Mouse (Mus musculus): Measurements from ENCODE around the gene Speg. TPM values are rescaled to one million over a fixed set of nuclear protein-coding genes. Genes with fewer than 3 reads are reported as not detected.

Gene Speg
- polyA plus RNA-seq, 1 experiment from 2014 or later = 20.3 TPM

- no peak for ATAC-seq (ENCODE audit: low read depth)
- H3K9me3 ChIP-seq (ENCODE audit: control insufficient read depth, low read length) = no peaks in the 10 kb centered on the region
- peaks cover 19% of the 10 kb centered on the region for H3K36me3 ChIP-seq (ENCODE audit: control insufficient read depth, insufficient read depth, low read length)
- peaks cover 48% of the 10 kb centered on the region for H3K27me3 ChIP-seq (replicated peaks; ENCODE audit: control insufficient read depth, insufficient read depth, low read length)
- H3K9ac ChIP-seq (ENCODE audit: low read depth, low read length) = no peak overlapping the region
- no peak for DNase-seq (ENCODE audit: low spot score)
- H3K4me2 ChIP-seq (ENCODE audit: low read depth, low read length) = peak overlapping the region; percentile 38
- 19% methylated on average over 5 of the region's 9 CpGs for WGBS
- no peak overlapping the region for H3K27ac ChIP-seq (replicated peaks; ENCODE audit: low read depth, low read length)
- H3K4me1 ChIP-seq (ENCODE audit: control insufficient read depth, insufficient read depth, low read length) = peaks cover 51% of the 10 kb centered on the region
- no peak overlapping the region for H3K4me3 ChIP-seq (ENCODE audit: low read depth, low read length)
Observed at GRCm38 (mm10) chr1:75445141-75445701, 70.1 kb downstream of the Speg start.

- H3K27ac ChIP-seq (replicated peaks; ENCODE audit: low read depth, low read length) = no peak overlapping the region
- WGBS = 2% methylated on average over 22 of the region's 22 CpGs
- H3K9ac ChIP-seq (ENCODE audit: low read depth, low read length) = no peak overlapping the region
- DNase-seq (ENCODE audit: low spot score) (peak; percentile 65), ATAC-seq (ENCODE audit: low read depth) (peak; percentile 24)
- no peaks in the 10 kb centered on the region for H3K9me3 ChIP-seq (ENCODE audit: control insufficient read depth, low read length)
- H3K4me2 ChIP-seq (ENCODE audit: low read depth, low read length) = peak overlapping the region; percentile 38
- peaks cover 56% of the 10 kb centered on the region for H3K27me3 ChIP-seq (replicated peaks; ENCODE audit: control insufficient read depth, insufficient read depth, low read length)
- peaks cover 13% of the 10 kb centered on the region for H3K36me3 ChIP-seq (ENCODE audit: control insufficient read depth, insufficient read depth, low read length)
- peaks cover 57% of the 10 kb centered on the region for H3K4me1 ChIP-seq (ENCODE audit: control insufficient read depth, insufficient read depth, low read length)
- no peak overlapping the region for H3K4me3 ChIP-seq (ENCODE audit: low read depth, low read length)
Observed at GRCm38 (mm10) chr1:75445751-75446611, 70.9 kb downstream of the Speg start.

- WGBS = 6% methylated on average over 17 of the region's 20 CpGs
- Histone ChIP-seq H3K4me2 (ENCODE audit: low read depth, low read length) (0 out of 2 replicates have a peak overlapping the region, but pooled peaks have one; percentile 3), H3K27ac (replicated peaks; ENCODE audit: low read depth, low read length) (no peak overlapping the region), H3K27me3 (replicated peaks; ENCODE audit: control insufficient read depth, insufficient read depth, low read length) (peaks cover 63% of the 10 kb centered on the region), H3K9me3 (ENCODE audit: control insufficient read depth, low read length) (no peaks in the 10 kb centered on the region), H3K9ac (ENCODE audit: low read depth, low read length) (no peak overlapping the region), H3K4me3 (ENCODE audit: low read depth, low read length) (no peak overlapping the region), H3K36me3 (ENCODE audit: control insufficient read depth, insufficient read depth, low read length) (peaks cover 11% of the 10 kb centered on the region), H3K4me1 (ENCODE audit: control insufficient read depth, insufficient read depth, low read length) (peaks cover 57% of the 10 kb centered on the region)
- ATAC-seq (ENCODE audit: low read depth) (no peak), DNase-seq (ENCODE audit: low spot score) (no peak)
Observed at GRCm38 (mm10) chr1:75446656-75447055, 71.6 kb downstream of the Speg start.

- peak; percentile 23 for ATAC-seq (ENCODE audit: low read depth)
- peak; percentile 39 for DNase-seq (ENCODE audit: low spot score)
- Histone ChIP-seq H3K27me3 (replicated peaks; ENCODE audit: control insufficient read depth, insufficient read depth, low read length) (peaks cover 71% of the 10 kb centered on the region), H3K9me3 (ENCODE audit: control insufficient read depth, low read length) (no peaks in the 10 kb centered on the region), H3K9ac (ENCODE audit: low read depth, low read length) (0 out of 2 replicates have a peak overlapping the region, but pooled peaks have one; percentile 15), H3K27ac (replicated peaks; ENCODE audit: low read depth, low read length) (no peak overlapping the region), H3K4me1 (ENCODE audit: control insufficient read depth, insufficient read depth, low read length) (peaks cover 57% of the 10 kb centered on the region), H3K4me2 (ENCODE audit: low read depth, low read length) (peak overlapping the region; percentile 39), H3K4me3 (ENCODE audit: low read depth, low read length) (no peak overlapping the region), H3K36me3 (ENCODE audit: control insufficient read depth, insufficient read depth, low read length) (peaks cover 3% of the 10 kb centered on the region; the same call in 1 of the 2 replicates)
- 5% methylated on average over 10 of the region's 10 CpGs for WGBS
Observed at GRCm38 (mm10) chr1:75447265-75448051, 72.4 kb downstream of the Speg start.

- Histone ChIP-seq H3K4me1 (ENCODE audit: control insufficient read depth, insufficient read depth, low read length) (peaks cover 56% of the 10 kb centered on the region), H3K27me3 (replicated peaks; ENCODE audit: control insufficient read depth, insufficient read depth, low read length) (peaks cover 74% of the 10 kb centered on the region), H3K9me3 (ENCODE audit: control insufficient read depth, low read length) (no peaks in the 10 kb centered on the region), H3K9ac (ENCODE audit: low read depth, low read length) (0 out of 2 replicates have a peak overlapping the region, but pooled peaks have one; percentile 15), H3K36me3 (ENCODE audit: control insufficient read depth, insufficient read depth, low read length) (no peaks in the 10 kb centered on the region), H3K4me3 (ENCODE audit: low read depth, low read length) (no peak overlapping the region), H3K27ac (replicated peaks; ENCODE audit: low read depth, low read length) (no peak overlapping the region), H3K4me2 (ENCODE audit: low read depth, low read length) (peak overlapping the region; percentile 39; the same call in 1 of the 2 replicates)
- WGBS = 2% methylated on average over 6 of the region's 7 CpGs
- ATAC-seq (ENCODE audit: low read depth) (no peak; the same call in 1 of the 2 replicates), DNase-seq (ENCODE audit: low spot score) (peak; percentile 52)
Observed at GRCm38 (mm10) chr1:75448052-75448431, 72.9 kb downstream of the Speg start.

GRCm38 (mm10) chr1:75448937-75449336, 73.8 kb downstream of the Speg start:
- H3K4me2 ChIP-seq (ENCODE audit: low read depth, low read length) = peak overlapping the region; percentile 19; the same call in 1 of the 2 replicates

GRCm38 (mm10) chr1:75449377-75450135, 74.5 kb downstream of the Speg start:
- no peak for ATAC-seq (ENCODE audit: low read depth)

More at GRCm38 (mm10) chr1:75448937-75449336, 73.8 kb downstream of the Speg start:
- H3K27ac ChIP-seq (replicated peaks; ENCODE audit: low read depth, low read length) = no peak overlapping the region
- ATAC-seq (ENCODE audit: low read depth) = no peak
- H3K9me3 ChIP-seq (ENCODE audit: control insufficient read depth, low read length) = no peaks in the 10 kb centered on the region
- H3K4me1 ChIP-seq (ENCODE audit: control insufficient read depth, insufficient read depth, low read length) = peaks cover 51% of the 10 kb centered on the region
- no peak overlapping the region for H3K9ac ChIP-seq (ENCODE audit: low read depth, low read length)
- H3K4me3 ChIP-seq (ENCODE audit: low read depth, low read length) = no peak overlapping the region
- DNase-seq (ENCODE audit: low spot score) = peak; percentile 37
- WGBS = 0% methylated on average over 8 of the region's 14 CpGs
- no peaks in the 10 kb centered on the region for H3K36me3 ChIP-seq (ENCODE audit: control insufficient read depth, insufficient read depth, low read length)
- peaks cover 74% of the 10 kb centered on the region for H3K27me3 ChIP-seq (replicated peaks; ENCODE audit: control insufficient read depth, insufficient read depth, low read length)

More at GRCm38 (mm10) chr1:75449377-75450135, 74.5 kb downstream of the Speg start:
- no peak overlapping the region for H3K27ac ChIP-seq (replicated peaks; ENCODE audit: low read depth, low read length)
- no peaks in the 10 kb centered on the region for H3K36me3 ChIP-seq (ENCODE audit: control insufficient read depth, insufficient read depth, low read length)
- 14% methylated on average over 8 of the region's 8 CpGs for WGBS
- DNase-seq (ENCODE audit: low spot score) = no peak
- H3K4me2 ChIP-seq (ENCODE audit: low read depth, low read length) = peak overlapping the region; percentile 61
- peaks cover 50% of the 10 kb centered on the region for H3K4me1 ChIP-seq (ENCODE audit: control insufficient read depth, insufficient read depth, low read length)
- H3K27me3 ChIP-seq (replicated peaks; ENCODE audit: control insufficient read depth, insufficient read depth, low read length) = peaks cover 73% of the 10 kb centered on the region
- H3K9ac ChIP-seq (ENCODE audit: low read depth, low read length) = peak overlapping the region; percentile 38
- peak overlapping the region; percentile 31; the same call in 1 of the 2 replicates for H3K4me3 ChIP-seq (ENCODE audit: low read depth, low read length)
- H3K9me3 ChIP-seq (ENCODE audit: control insufficient read depth, low read length) = no peaks in the 10 kb centered on the region
